Mouse (Mus musculus) midbrain, embryonic 15.5 days (tissue): ENCODE measurements around the gene Gng2. TPM values are rescaled to one million over a fixed set of nuclear protein-coding genes. Genes with fewer than 3 reads are reported as not detected.
A peak's percentile ranks its signal among the peaks of the same experiment; 100 is the strongest.

Source experiments
- ATAC-seq: fragments of 200-750 bp; cut with Nextera tagmentation; replicated peaks from 2 replicates; pipeline ENCODE4 v1.8.0; 2017; ENCODE audit warnings: moderate TSS enrichment
- H3K27ac ChIP-seq: fragments of 300-500 bp; sonication (generic); 2 replicates; pipeline ENCODE4 v1.5.1; 2015; ENCODE audit warnings: mild to moderate bottlenecking, inconsistent platforms
- H3K27me3 ChIP-seq: fragments of 300-500 bp; sonication (generic); replicated peaks from 2 replicates; pipeline ENCODE4 v1.6.1; 2015; ENCODE audit warnings: inconsistent platforms
- H3K36me3 ChIP-seq: fragments of 300-500 bp; sonication (generic); replicated peaks from 2 replicates; pipeline ENCODE4 v1.6.1; 2015; ENCODE audit warnings: inconsistent platforms
- H3K4me1 ChIP-seq: fragments of 300-500 bp; sonication (generic); 2 replicates; pipeline ENCODE4 v1.6.1; 2015; ENCODE audit warnings: inconsistent platforms
- H3K4me2 ChIP-seq: fragments of 300-500 bp; sonication (generic); 2 replicates; pipeline ENCODE4 v1.6.1; 2015; ENCODE audit warnings: inconsistent platforms, mild to moderate bottlenecking, moderate library complexity
- H3K4me3 ChIP-seq: fragments of 300-500 bp; sonication (generic); 2 replicates; pipeline ENCODE4 v1.5.1; 2015; ENCODE audit warnings: mild to moderate bottlenecking, inconsistent platforms
- H3K9ac ChIP-seq: fragments of 300-500 bp; sonication (generic); 2 replicates; pipeline ENCODE4 v1.6.1; 2015; ENCODE audit warnings: mild to moderate bottlenecking, inconsistent platforms
- H3K9me3 ChIP-seq: fragments of 300-500 bp; sonication (generic); 2 replicates; pipeline ENCODE4 v1.6.1; 2016; ENCODE audit warnings: inconsistent platforms
- WGBS: fragments of 180-500 bp; shearing (Covaris S2); methylation state at CpG from one replicate; pipeline ENCODE4 v1.1.7; 2015; ENCODE audit warnings: mixed read lengths; 5-methylcytosine and 5-hydroxymethylcytosine counted together
- polyA plus RNA-seq: library from polyadenylated mRNA; unstranded; fragments of >200 nt; fragmentation: Nextera tagmentation; extraction: Ambion mirVana; gene quantifications from 2 replicates; pipeline ENCODE4 v1.2.1, GENCODE M21; 2015

Gene Gng2
- polyA plus RNA-seq, 1 experiment from 2014 or later: 467 TPM

- no peak overlapping the region for H3K27ac ChIP-seq
- WGBS: 88% methylated on average over 8 of the region's 8 CpGs
- peaks cover 10% of the 10 kb centered on the region for H3K4me1 ChIP-seq
- H3K27me3 ChIP-seq: no peaks in the 10 kb centered on the region
- no peaks in the 10 kb centered on the region for H3K36me3 ChIP-seq
- no peak for ATAC-seq
- no peak overlapping the region for H3K9ac ChIP-seq
- no peaks in the 10 kb centered on the region for H3K9me3 ChIP-seq
- no peak overlapping the region for H3K4me2 ChIP-seq
- no peak overlapping the region for H3K4me3 ChIP-seq
These were observed 15.6 kb upstream of the Gng2 start for GRCm38 (mm10) chr14:19992873-19993569.

- no peak overlapping the region for H3K27ac ChIP-seq
- no peak overlapping the region for H3K9ac ChIP-seq
- H3K9me3 ChIP-seq: no peaks in the 10 kb centered on the region
- no peaks in the 10 kb centered on the region for H3K36me3 ChIP-seq
- ATAC-seq: no peak
- H3K27me3 ChIP-seq: no peaks in the 10 kb centered on the region
- WGBS: 17% methylated on average over 3 of the region's 3 CpGs
- no peak overlapping the region for H3K4me2 ChIP-seq
- H3K4me1 ChIP-seq: peaks cover 11% of the 10 kb centered on the region
- no peak overlapping the region for H3K4me3 ChIP-seq
These were observed 14.4 kb upstream of the Gng2 start for GRCm38 (mm10) chr14:19991861-19992260.

GRCm38 (mm10) chr14:19990436-19990993 lies 13.1 kb upstream of the Gng2 start:
- 93% methylated on average over 1 of the region's 1 CpGs for WGBS
- Histone ChIP-seq H3K4me2 (no peak overlapping the region), H3K9me3 (no peaks in the 10 kb centered on the region), H3K36me3 (no peaks in the 10 kb centered on the region), H3K9ac (no peak overlapping the region), H3K27ac (no peak overlapping the region), H3K4me3 (no peak overlapping the region), H3K27me3 (no peaks in the 10 kb centered on the region), H3K4me1 (peaks cover 25% of the 10 kb centered on the region)
- ATAC-seq: no peak

- H3K36me3 ChIP-seq: no peaks in the 10 kb centered on the region
- no peak overlapping the region for H3K4me3 ChIP-seq
- ATAC-seq: no peak
- H3K9ac ChIP-seq: no peak overlapping the region
- H3K4me1 ChIP-seq: peaks cover 46% of the 10 kb centered on the region
- 90% methylated on average over 3 of the region's 3 CpGs for WGBS
- H3K9me3 ChIP-seq: no peaks in the 10 kb centered on the region
- no peaks in the 10 kb centered on the region for H3K27me3 ChIP-seq
- no peak overlapping the region for H3K4me2 ChIP-seq
- peak overlapping the region; percentile 78 for H3K27ac ChIP-seq
These were observed 11.0 kb upstream of the Gng2 start for GRCm38 (mm10) chr14:19988410-19988809.

- Histone ChIP-seq H3K27ac (peak overlapping the region; percentile 99), H3K4me1 (peaks cover 46% of the 10 kb centered on the region), H3K27me3 (no peaks in the 10 kb centered on the region), H3K9me3 (no peaks in the 10 kb centered on the region), H3K36me3 (no peaks in the 10 kb centered on the region), H3K4me3 (peak overlapping the region; percentile 30), H3K4me2 (peak overlapping the region; percentile 55), H3K9ac (peak overlapping the region; percentile 36; the same call in 1 of the 2 replicates)
- peak; percentile 71 for ATAC-seq
- 2% methylated on average over 8 of the region's 8 CpGs for WGBS
These were observed 10.0 kb upstream of the Gng2 start for GRCm38 (mm10) chr14:19987358-19987834.

GRCm38 (mm10) chr14:19986614-19987357 lies 9.4 kb upstream of the Gng2 start:
- peak; percentile 92 for ATAC-seq
- no peaks in the 10 kb centered on the region for H3K36me3 ChIP-seq
- no peaks in the 10 kb centered on the region for H3K27me3 ChIP-seq
- H3K4me1 ChIP-seq: peaks cover 44% of the 10 kb centered on the region
- under 1% methylated on average over 13 of the region's 13 CpGs for WGBS
- no peaks in the 10 kb centered on the region for H3K9me3 ChIP-seq
- peak overlapping the region; percentile 50 for H3K9ac ChIP-seq
- peak overlapping the region; percentile 55 for H3K4me2 ChIP-seq
- peak overlapping the region; percentile 30 for H3K4me3 ChIP-seq
- peak overlapping the region; percentile 99 for H3K27ac ChIP-seq

- H3K9me3 ChIP-seq: no peaks in the 10 kb centered on the region
- H3K4me2 ChIP-seq: peak overlapping the region; percentile 55
- H3K4me1 ChIP-seq: peaks cover 42% of the 10 kb centered on the region
- H3K27ac ChIP-seq: peak overlapping the region; percentile 99
- no peaks in the 10 kb centered on the region for H3K36me3 ChIP-seq
- 19% methylated on average over 8 of the region's 8 CpGs for WGBS
- H3K9ac ChIP-seq: peak overlapping the region; percentile 50
- ATAC-seq: no peak
- H3K4me3 ChIP-seq: peak overlapping the region; percentile 30
- no peaks in the 10 kb centered on the region for H3K27me3 ChIP-seq
These were observed 8.6 kb upstream of the Gng2 start for GRCm38 (mm10) chr14:19985912-19986613.

- Histone ChIP-seq H3K9me3 (no peaks in the 10 kb centered on the region), H3K36me3 (no peaks in the 10 kb centered on the region), H3K9ac (peak overlapping the region; percentile 50; the same call in 1 of the 2 replicates), H3K27me3 (no peaks in the 10 kb centered on the region), H3K4me1 (peaks cover 42% of the 10 kb centered on the region), H3K27ac (peak overlapping the region; percentile 99), H3K4me3 (no peak overlapping the region), H3K4me2 (peak overlapping the region; percentile 55)
- WGBS: 6% methylated on average over 13 of the region's 13 CpGs
- ATAC-seq: peak; percentile 22
These were observed 7.9 kb upstream of the Gng2 start for GRCm38 (mm10) chr14:19985107-19985911.

GRCm38 (mm10) chr14:19976421-19977270 lies 781 bp downstream of the Gng2 start:
- Histone ChIP-seq H3K4me3 (peak overlapping the region; percentile 71), H3K9me3 (no peaks in the 10 kb centered on the region), H3K27ac (peak overlapping the region; percentile 97), H3K27me3 (no peaks in the 10 kb centered on the region), H3K9ac (peak overlapping the region; percentile 86), H3K4me1 (peaks cover 46% of the 10 kb centered on the region), H3K36me3 (no peaks in the 10 kb centered on the region), H3K4me2 (peak overlapping the region; percentile 53)
- WGBS: under 1% methylated on average over 22 of the region's 24 CpGs
- ATAC-seq: peak; percentile 96

GRCm38 (mm10) chr14:19974978-19975493 lies 2.4 kb downstream of the Gng2 start:
- Histone ChIP-seq H3K4me2 (peak overlapping the region; percentile 67), H3K4me3 (peak overlapping the region; percentile 55), H3K36me3 (no peaks in the 10 kb centered on the region), H3K27ac (peak overlapping the region; percentile 89), H3K9me3 (no peaks in the 10 kb centered on the region), H3K9ac (peak overlapping the region; percentile 68), H3K4me1 (peaks cover 62% of the 10 kb centered on the region), H3K27me3 (no peaks in the 10 kb centered on the region)
- 5% methylated on average over 11 of the region's 11 CpGs for WGBS
- ATAC-seq: peak; percentile 25; the same call in 1 of the 2 replicates
